In genomic region chr1:158669971-158670592, GRCm38 (mm10) we compare ENCODE assay signal across 9 mouse cellular contexts.
DNase-seq lines count a peak whose midpoint lies in the region; ATAC-seq lines count a peak whose summit lies in the region.
"Had no signal": no experiment of that assay in that cellular context is flagged by ENCODE, and none has a peak within 500 bp of the region (broad histone marks: within the 10 kb centered on the region; RNA-seq: fewer than 3 reads in every experiment).

No protein-coding gene starts in this region.

- H3K9me3 ChIP-seq in hindbrain, embryonic 11.5 days (ENCODE audit: control insufficient read depth, low read length) = no peaks in the 10 kb centered on the region
- H3K9me3 ChIP-seq: heart, embryonic 13.5 days had no signal

- no peak overlapping the region for H3K4me2 ChIP-seq in hindbrain, embryonic 11.5 days (replicated peaks; ENCODE audit: low read depth, low read length)
- H3K4me2 ChIP-seq: heart, embryonic 13.5 days had no signal

- no peak overlapping the region for H3K27ac ChIP-seq in hindbrain, embryonic 11.5 days (ENCODE audit: low read depth, low read length)
- H3K27ac ChIP-seq: heart, embryonic 13.5 days had no signal

- H3K4me3 ChIP-seq in hindbrain, embryonic 11.5 days (ENCODE audit: low read depth, low read length) = no peak overlapping the region
- H3K4me3 ChIP-seq: heart, embryonic 13.5 days had no signal

- H3K36me3 ChIP-seq in hindbrain, embryonic 11.5 days (ENCODE audit: control insufficient read depth, insufficient read depth, low read length) = no peaks in the 10 kb centered on the region
- H3K36me3 ChIP-seq: heart, embryonic 13.5 days had no signal

- H3K4me1 ChIP-seq in hindbrain, embryonic 11.5 days (replicated peaks; ENCODE audit: control insufficient read depth, insufficient read depth, low read length) = no peaks in the 10 kb centered on the region
- H3K4me1 ChIP-seq: heart, embryonic 13.5 days had no signal

- no peak overlapping the region for H3K9ac ChIP-seq in hindbrain, embryonic 11.5 days (ENCODE audit: low read depth, low read length)
- H3K9ac ChIP-seq: heart, embryonic 13.5 days had no signal

- ATAC-seq in hindbrain, embryonic 11.5 days (ENCODE audit: low FRiP score) = peak; percentile 38; the same call in 1 of the 2 replicates
- no peak for ATAC-seq in inflammation-experienced regulatory T-cells, adult 6 months

- WGBS in hindbrain, embryonic 11.5 days = 57% methylated on average over 3 of the region's 3 CpGs

- peak; percentile 15 for DNase-seq in MEL-GATA-1-ER (ENCODE audit: extremely low read depth, low read depth)
- peak; percentile 78 for DNase-seq in brain, adult 2 months (ENCODE audit: low read depth, low spot score)
- DNase-seq in fibroblast of lung, adult 2 months (ENCODE audit: low read depth) = peak; percentile 57
- DNase-seq in hindbrain, embryonic 11.5 days (ENCODE audit: low spot score) = peak; percentile 76
- DNase-seq in layer of hippocampus, postnatal 10 days (ENCODE audit: low spot score in 2 of 2) = peak; percentile 77 to 80
- DNase-seq in lung, postnatal 4 days = peak; percentile 65 to 79
- DNase-seq in right cerebral cortex, postnatal 25 days = peak; percentile 46

- H3K27me3 ChIP-seq in hindbrain, embryonic 11.5 days (ENCODE audit: control insufficient read depth, insufficient read depth, low read length) = no peaks in the 10 kb centered on the region
- H3K27me3 ChIP-seq: heart, embryonic 13.5 days had no signal

Comparison
In these comparisons a context has a peak if more than half of its experiments do, and no peak if none do; other contexts are left out.
1. DNase-seq: peak in every context shown above with its lines; median percentile 78 in layer of hippocampus, postnatal 10 days; 78 in brain, adult 2 months; 76 in hindbrain, embryonic 11.5 days; 72 in lung, postnatal 4 days; 57 in fibroblast of lung, adult 2 months; 46 in right cerebral cortex, postnatal 25 days; 15 in MEL-GATA-1-ER.